Mouse (Mus musculus) stomach, postnatal 0 days (tissue): Measurements from ENCODE around the gene Smim5. TPM values are rescaled to one million over a fixed set of nuclear protein-coding genes. Genes with fewer than 3 reads are reported as not detected.

ENCODE experiments used
- ATAC-seq: fragments of 200-750 bp; cut with Nextera tagmentation; 2 replicates; pipeline ENCODE4 v1.8.0; 2017; ENCODE audit not compliant: low FRiP score, low TSS enrichment
- DNase-seq: peaks from one replicate; pipeline ENCODE4 v3.0.0-alpha.2; 2016; ENCODE audit warnings: low spot score
- H3K27ac ChIP-seq: fragments of 300-500 bp; sonication (generic); replicated peaks from 2 replicates; pipeline ENCODE4 v1.5.1; 2014; ENCODE audit warnings: mild to moderate bottlenecking, control low read depth
- H3K27me3 ChIP-seq: fragments of 300-500 bp; sonication (generic); 2 replicates; pipeline ENCODE4 v1.6.1; 2014; ENCODE audit warnings: low read length; ENCODE audit not compliant: control insufficient read depth, insufficient read depth
- H3K36me3 ChIP-seq: fragments of 300-500 bp; sonication (generic); 2 replicates; pipeline ENCODE4 v1.6.1; 2014; ENCODE audit warnings: low read length, mixed read lengths; ENCODE audit not compliant: control insufficient read depth, insufficient read depth
- H3K4me1 ChIP-seq: fragments of 300-500 bp; sonication (generic); replicated peaks from 2 replicates; pipeline ENCODE4 v1.6.1; 2014; ENCODE audit warnings: antibody characterized with exemption; ENCODE audit not compliant: control insufficient read depth, insufficient read depth
- H3K4me2 ChIP-seq: fragments of 300-500 bp; sonication (generic); replicated peaks from 2 replicates; pipeline ENCODE4 v1.6.1; 2014; ENCODE audit warnings: low read depth, mild to moderate bottlenecking, control low read depth, moderate library complexity
- H3K4me3 ChIP-seq: fragments of 300-500 bp; sonication (generic); 2 replicates; pipeline ENCODE4 v1.5.1; 2014; ENCODE audit warnings: low read depth, low read length, control low read depth
- H3K9ac ChIP-seq: fragments of 300-500 bp; sonication (generic); 2 replicates; pipeline ENCODE4 v1.6.1; 2014; ENCODE audit warnings: mild to moderate bottlenecking, low read length, control low read depth, mixed read lengths
- H3K9me3 ChIP-seq: fragments of 300-500 bp; sonication (generic); 2 replicates; pipeline ENCODE4 v1.6.1; 2016; ENCODE audit warnings: low read length; ENCODE audit not compliant: control insufficient read depth
- CTCF ChIP-seq: IDR thresholded peaks from 2 replicates; pipeline ENCODE4 v1.5.1; 2016; ENCODE audit warnings: antibody characterized with exemption, low read depth, mild to moderate bottlenecking, moderate library complexity
- EP300 ChIP-seq: optimal IDR thresholded peaks from 2 replicates; pipeline ENCODE3; 2016; ENCODE audit warnings: antibody characterized with exemption
- WGBS: fragments of 180-500 bp; shearing (Covaris S2); extraction: QIAGEN DNeasy Blood & Tissue Kit; methylation state at CpG from one replicate; pipeline ENCODE4 v1.1.7; 2014; 5-methylcytosine and 5-hydroxymethylcytosine counted together
- polyA plus RNA-seq: library from polyadenylated mRNA; unstranded; fragments of >200 nt; fragmentation: Nextera tagmentation; extraction: Ambion mirVana; gene quantifications from 2 replicates; pipeline ENCODE4 v1.2.1, GENCODE M21; 2015

The Smim5 gene
- polyA plus RNA-seq, 1 experiment from 2014 or later, result 16.8 TPM

- 67% methylated on average over 1 of the region's 1 CpGs for WGBS
These were observed 3.1 kb downstream of the Smim5 start for GRCm38 (mm10) chr11:115902831-115903230.

GRCm38 (mm10) chr11:115903384-115904230 is 3.8 kb downstream of the Smim5 start:
- Histone ChIP-seq H3K27me3 (no peaks in the 10 kb centered on the region), H3K4me2 (0 out of 2 replicates have a peak overlapping the region, but pooled peaks have one; percentile 5), H3K9me3 (no peaks in the 10 kb centered on the region), H3K27ac (peak overlapping the region; percentile 90), H3K9ac (0 out of 2 replicates have a peak overlapping the region, but pooled peaks have one; percentile 8), H3K36me3 (no peaks in the 10 kb centered on the region), H3K4me1 (peaks cover 21% of the 10 kb centered on the region), H3K4me3 (no peak overlapping the region)
- no peak for TF ChIP-seq CTCF
- no peak for TF ChIP-seq EP300
- ATAC-seq (peak; percentile 9; the same call in 1 of the 2 replicates), DNase-seq (peak; percentile 43)
- 51% methylated on average over 11 of the region's 11 CpGs for whole genome bisulfite sequencing

More at GRCm38 (mm10) chr11:115902831-115903230, 3.1 kb downstream of the Smim5 start:
- Histone ChIP-seq H3K9ac (no peak overlapping the region; the same call in 1 of the 2 replicates), H3K4me3 (no peak overlapping the region), H3K36me3 (no peaks in the 10 kb centered on the region), H3K27ac (peak overlapping the region; percentile 90), H3K27me3 (no peaks in the 10 kb centered on the region), H3K4me2 (no peak overlapping the region), H3K9me3 (no peaks in the 10 kb centered on the region), H3K4me1 (peaks cover 21% of the 10 kb centered on the region)
- DNase-seq, result peak; percentile 85
- peak; percentile 13; the same call in 1 of the 2 replicates for ATAC-seq
- TF ChIP-seq EP300 (no peak), CTCF (no peak)

- H3K9ac ChIP-seq, result peak overlapping the region; percentile 28; the same call in 1 of the 2 replicates
- WGBS, result 52% methylated on average over 8 of the region's 8 CpGs
- peak overlapping the region; percentile 90 for H3K27ac ChIP-seq
- H3K27me3 ChIP-seq, result no peaks in the 10 kb centered on the region
- ATAC-seq (peak; percentile 42), DNase-seq (peak; percentile 40)
- H3K4me3 ChIP-seq, result no peak overlapping the region
- H3K4me2 ChIP-seq, result peak overlapping the region; percentile 19; the same call in 1 of the 2 replicates
- no peaks in the 10 kb centered on the region for H3K36me3 ChIP-seq
- H3K9me3 ChIP-seq, result no peaks in the 10 kb centered on the region
- TF ChIP-seq CTCF (no peak), EP300 (no peak)
- peaks cover 19% of the 10 kb centered on the region for H3K4me1 ChIP-seq
These were observed 4.6 kb downstream of the Smim5 start for GRCm38 (mm10) chr11:115904231-115904955.

- Histone ChIP-seq H3K9ac (peak overlapping the region; percentile 28), H3K9me3 (no peaks in the 10 kb centered on the region), H3K27ac (peak overlapping the region; percentile 90), H3K36me3 (no peaks in the 10 kb centered on the region), H3K4me3 (no peak overlapping the region), H3K4me2 (peak overlapping the region; percentile 25; the same call in 1 of the 2 replicates), H3K27me3 (no peaks in the 10 kb centered on the region), H3K4me1 (peaks cover 15% of the 10 kb centered on the region)
- peak; percentile 68 for DNase-seq
- peak; percentile 21 for ATAC-seq
- TF ChIP-seq EP300 (no peak), CTCF (peak; percentile 39)
- WGBS, result 53% methylated on average over 16 of the region's 16 CpGs
These were observed 5.4 kb downstream of the Smim5 start for GRCm38 (mm10) chr11:115904956-115905790.

GRCm38 (mm10) chr11:115906116-115906515 is 6.3 kb downstream of the Smim5 start:
- Histone ChIP-seq H3K27me3 (no peaks in the 10 kb centered on the region), H3K27ac (peak overlapping the region; percentile 90), H3K9me3 (no peaks in the 10 kb centered on the region), H3K4me3 (no peak overlapping the region), H3K36me3 (no peaks in the 10 kb centered on the region), H3K4me2 (no peak overlapping the region), H3K9ac (peak overlapping the region; percentile 28; the same call in 1 of the 2 replicates), H3K4me1 (peaks cover 15% of the 10 kb centered on the region)
- TF ChIP-seq EP300 (no peak), CTCF (no peak)
- DNase-seq (no peak), ATAC-seq (no peak)
- WGBS, result 76% methylated on average over 3 of the region's 3 CpGs
